Mouse (Mus musculus) CH12.LX (cell line): ENCODE data around the gene Csad.

Experiments
- CTCF ChIP-seq, 2 experiments: IDR thresholded peaks in 1 of 2; conservative IDR thresholded peaks in 1 of 2; 2 replicates each; pipeline ENCODE4 v1.5.1; 2011 to 2012; ENCODE audit warnings: low read depth in 2 of 2, low read length in 2 of 2, improper control_type of control experiment in 1 of 2, inconsistent platforms in 1 of 2, mild to moderate bottlenecking in 1 of 2, moderate library complexity in 1 of 2
- KAT2A ChIP-seq: IDR thresholded peaks from 2 replicates; pipeline ENCODE4 v1.6.1; 2012; ENCODE audit warnings: low read length, improper control_type of control experiment, inconsistent platforms; ENCODE audit not compliant: insufficient replicate concordance
- MAFK ChIP-seq: IDR thresholded peaks from 2 replicates; pipeline ENCODE4 v1.6.1; 2011; ENCODE audit warnings: low read length, improper control_type of control experiment; ENCODE audit not compliant: insufficient replicate concordance
- MAX ChIP-seq: IDR thresholded peaks from 2 replicates; pipeline ENCODE4 v1.6.1; 2011; ENCODE audit warnings: low read length, improper control_type of control experiment
- MEF2A ChIP-seq: IDR thresholded peaks from 2 replicates; pipeline ENCODE4 v1.6.1; 2014; ENCODE audit warnings: low read depth, mild to moderate bottlenecking, inconsistent platforms, low read length, improper control_type of control experiment, borderline replicate concordance
- MYC ChIP-seq: IDR thresholded peaks from 2 replicates; pipeline ENCODE4 v1.6.1; 2011; ENCODE audit warnings: low read depth, mild to moderate bottlenecking, improper control_type of control experiment, low read length
- POLR2A ChIP-seq: IDR thresholded peaks from 2 replicates; pipeline ENCODE4 v1.6.1; 2011; ENCODE audit warnings: low read depth, mild to moderate bottlenecking, improper control_type of control experiment, low read length
- RCOR1 ChIP-seq: conservative IDR thresholded peaks from 2 replicates; pipeline ENCODE4 v1.6.1; 2012; ENCODE audit warnings: low read depth, mild to moderate bottlenecking, inconsistent platforms, low read length, improper control_type of control experiment
- USF1 ChIP-seq: IDR thresholded peaks from 2 replicates; pipeline ENCODE4 v1.6.1; 2014; ENCODE audit warnings: low read depth, mild to moderate bottlenecking, inconsistent platforms, low read length, improper control_type of control experiment
- ZC3H11A ChIP-seq: IDR thresholded peaks from 2 replicates; pipeline ENCODE4 v1.6.1; 2012; ENCODE audit warnings: low read depth, mild to moderate bottlenecking, inconsistent platforms, low read length, improper control_type of control experiment
- ZKSCAN1 ChIP-seq: IDR thresholded peaks from 2 replicates; pipeline ENCODE4 v1.6.1; 2012; ENCODE audit warnings: low read depth, inconsistent platforms, low read length, improper control_type of control experiment, borderline replicate concordance
- ZNF384 ChIP-seq: IDR thresholded peaks from 2 replicates; pipeline ENCODE4 v1.6.1; 2012; ENCODE audit warnings: low read depth, low read length, improper control_type of control experiment, inconsistent platforms

GRCm38 (mm10) chr15:102211895-102212294 lies 7.4 kb upstream of the Csad start:
- TF ChIP-seq POLR2A (no peak), CTCF (conservative IDR thresholded peaks at IDR 0.05 in 1 of 2, IDR thresholded peaks at IDR 0.05 in 1 of 2; ENCODE audit: low read depth in 2 of 2, low read length in 2 of 2) (no peak), MAFK (no peak), USF1 (no peak), RCOR1 (no peak), ZNF384 (no peak), KAT2A (no peak), ZC3H11A (no peak), ZKSCAN1 (no peak), MEF2A (no peak), MYC (no peak), MAX (no peak)
